Mouse (Mus musculus): ENCODE measurements at regions not wholly inside any gene's neighbourhood (a gene's known extent, or its start where the extent isn't known, plus 50 kb on each side); places are given as distances from the start of the nearest gene placed in this dataset.

DNA sequence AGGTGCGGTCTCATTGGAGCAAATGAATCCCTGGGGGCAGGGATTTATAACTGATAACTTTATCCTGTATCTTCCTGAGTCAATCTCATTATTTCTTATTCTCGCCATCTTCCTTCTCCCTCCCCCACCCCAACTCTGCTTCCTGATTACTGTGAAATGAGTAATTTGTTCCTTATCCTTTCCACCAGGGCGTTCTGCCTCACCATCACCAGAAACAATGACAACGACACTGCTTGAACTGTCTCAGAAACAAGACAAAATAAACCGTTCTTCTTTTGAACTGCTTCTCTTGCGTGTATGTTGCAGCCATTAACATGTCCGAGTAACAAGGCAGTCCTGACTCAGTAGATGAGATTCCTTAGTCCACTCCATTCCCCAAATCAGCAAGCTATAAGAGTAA is 246.0 kb upstream of the Trib2 start:
- DNase-seq (ENCODE audit: low spot score in 2 of 2), result no peak

DNA sequence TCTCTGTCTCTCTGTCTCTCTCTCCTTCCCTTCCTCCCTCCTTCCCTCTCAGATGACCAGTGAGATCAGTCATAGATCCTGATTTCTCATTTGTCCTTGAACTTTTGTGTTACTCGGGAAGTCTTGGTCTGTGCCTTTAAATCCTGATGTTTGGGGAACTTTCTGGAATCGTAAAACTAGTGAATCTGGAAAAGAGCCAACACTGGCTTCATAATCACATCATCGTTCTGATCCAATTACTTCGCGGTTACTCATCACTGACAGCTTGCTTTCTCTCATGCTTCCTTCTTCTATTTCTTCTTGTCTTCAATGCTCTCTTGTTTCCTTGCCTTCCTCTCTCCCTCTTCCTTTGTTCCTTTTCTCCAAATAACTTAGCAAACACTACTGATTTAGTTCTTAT is 243.7 kb upstream of the Trib2 start:
- DNase-seq (ENCODE audit: low spot score in 2 of 2), result no peak

DNA sequence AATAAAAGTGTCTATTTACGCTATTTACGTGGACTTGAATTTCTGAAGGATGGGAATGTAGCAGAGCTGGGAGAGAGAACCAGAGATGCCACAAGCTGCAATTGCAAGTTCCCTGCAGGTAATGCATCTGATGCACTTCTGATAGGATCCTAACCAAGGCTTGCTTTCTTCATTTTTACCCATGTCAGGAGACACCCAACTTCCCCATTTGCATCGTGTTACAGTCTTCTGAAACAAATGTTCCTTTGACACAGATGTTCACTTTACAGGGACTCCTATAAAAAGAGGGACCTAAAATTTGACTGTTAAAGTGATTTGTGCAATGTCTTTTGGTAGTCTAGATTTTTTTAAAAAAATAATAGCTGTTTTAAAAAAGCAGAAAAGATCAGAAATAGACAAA is 241.5 kb upstream of the Trib2 start:
- no peak for DNase-seq (ENCODE audit: low spot score in 2 of 2)

- no peak for DNase-seq (ENCODE audit: low spot score in 2 of 2)
Observed at GRCm38 (mm10) chr12:16056831-16057230, 240.1 kb upstream of the Trib2 start.

DNA sequence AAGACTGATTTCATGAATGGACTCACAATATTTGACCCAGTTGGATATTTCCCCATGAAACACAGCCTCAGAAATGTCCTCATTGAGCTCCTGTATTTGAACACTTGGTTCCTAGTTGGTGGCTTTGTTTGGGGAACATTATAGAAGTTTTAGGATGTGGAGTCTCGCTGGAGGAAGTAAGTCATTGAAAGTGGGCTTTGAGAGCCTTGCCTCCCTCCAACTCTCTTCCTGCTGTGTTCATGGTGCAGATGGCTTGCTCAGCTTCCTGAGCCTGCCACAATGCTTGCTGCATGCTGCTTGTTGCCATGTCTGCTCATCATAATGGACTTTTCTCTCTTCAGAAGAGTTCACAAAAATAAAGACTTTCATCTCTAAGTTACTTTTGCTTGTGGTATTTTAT is 239.5 kb upstream of the Trib2 start:
- no peak for DNase-seq (ENCODE audit: low spot score in 2 of 2)

GRCm38 (mm10) chr12:16054591-16054990 is 237.9 kb upstream of the Trib2 start:
- no peak for DNase-seq (ENCODE audit: low spot score in 2 of 2)

- no peak for DNase-seq (ENCODE audit: low spot score in 2 of 2)
Observed at GRCm38 (mm10) chr12:16053735-16054134, 237.0 kb upstream of the Trib2 start.

- DNase-seq (ENCODE audit: low spot score in 2 of 2), result no peak
Observed at GRCm38 (mm10) chr12:16052998-16053397, 236.3 kb upstream of the Trib2 start.

- DNase-seq (ENCODE audit: low spot score in 2 of 2), result no peak
Observed at GRCm38 (mm10) chr12:16052353-16052752, 235.6 kb upstream of the Trib2 start.

GRCm38 (mm10) chr12:16051439-16051838 is 234.7 kb upstream of the Trib2 start:
- DNase-seq (ENCODE audit: low spot score in 2 of 2), result no peak

GRCm38 (mm10) chr12:16049545-16049944 is 232.8 kb upstream of the Trib2 start:
- DNase-seq (ENCODE audit: low spot score in 2 of 2), result no peak

DNA sequence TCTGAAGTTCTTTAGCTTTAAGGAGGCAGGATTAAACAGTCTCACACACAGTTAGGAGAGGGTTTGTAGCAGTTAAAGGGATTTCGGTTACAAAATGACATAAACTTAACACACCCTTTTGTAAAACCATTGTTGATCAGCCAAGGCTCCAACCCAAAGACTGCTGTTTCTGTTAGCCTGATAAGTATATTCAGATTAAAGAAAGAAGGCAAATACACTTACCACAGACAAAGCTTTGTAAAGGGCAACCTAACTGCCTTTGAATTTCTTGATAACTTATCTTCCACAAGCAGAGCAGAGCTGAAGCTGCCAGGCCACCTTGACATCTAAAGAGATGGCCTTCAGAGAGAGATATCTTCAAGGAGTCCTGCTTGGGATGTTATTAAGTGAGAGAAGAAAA is 229.9 kb upstream of the Trib2 start:
- no peak for DNase-seq (ENCODE audit: low spot score in 2 of 2)

DNA sequence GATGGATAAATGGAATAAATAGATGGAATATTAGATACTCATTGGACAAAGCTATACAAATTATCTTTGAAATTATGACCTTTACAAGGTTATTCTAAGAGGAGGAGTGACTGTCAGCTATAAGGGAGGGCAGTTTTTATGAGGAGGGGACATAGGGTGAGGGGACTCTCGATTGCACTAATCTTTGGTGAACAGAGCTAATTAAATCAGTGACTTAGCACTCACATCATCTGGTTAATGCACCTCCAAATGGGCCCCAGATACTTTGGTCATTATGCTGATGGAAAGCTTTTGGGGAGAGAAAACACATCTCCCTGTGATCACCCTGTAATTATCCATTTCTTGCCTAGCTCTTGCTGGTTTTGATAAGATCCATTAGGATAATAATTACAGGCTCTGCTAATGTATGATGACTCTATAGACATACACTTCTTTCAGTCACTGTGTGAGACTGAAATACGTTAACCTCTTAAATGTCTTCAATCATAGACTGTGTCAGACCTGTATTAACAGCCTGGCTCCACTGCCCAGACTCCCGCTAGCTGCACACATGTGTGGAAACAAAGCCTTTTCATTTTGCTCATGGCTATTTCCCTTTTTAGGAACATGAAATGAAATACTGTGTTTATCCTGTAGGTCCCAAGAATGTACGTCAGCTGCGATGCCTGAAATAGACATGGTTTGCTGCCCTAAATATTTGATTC is 229.2 kb upstream of the Trib2 start:
- no peak for DNase-seq (ENCODE audit: low spot score in 2 of 2)

- no peak for DNase-seq (ENCODE audit: low spot score in 2 of 2)
Observed at GRCm38 (mm10) chr12:16043466-16044214, 226.9 kb upstream of the Trib2 start.

DNA sequence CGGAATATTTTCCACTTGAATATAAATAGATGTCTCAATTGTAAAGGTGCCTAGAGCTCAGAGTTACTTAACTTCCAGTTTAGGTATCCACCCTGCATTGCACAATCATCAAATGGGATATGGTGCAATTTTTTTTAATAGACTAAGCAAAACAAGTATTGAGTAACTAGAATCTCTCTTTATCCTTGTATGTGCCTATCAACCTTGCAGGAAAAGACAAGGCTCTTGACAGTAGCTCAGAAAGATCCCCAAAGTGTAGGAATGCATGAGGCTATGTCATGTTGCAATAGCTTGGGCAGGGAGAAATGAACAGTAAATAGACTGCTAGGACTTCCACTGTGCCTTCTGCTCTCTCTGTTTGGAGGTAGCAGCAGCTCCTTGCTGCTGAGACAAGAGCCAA is 225.6 kb upstream of the Trib2 start:
- DNase-seq (ENCODE audit: low spot score in 2 of 2), result no peak

GRCm38 (mm10) chr12:16041129-16041528 is 224.4 kb upstream of the Trib2 start:
- DNase-seq (ENCODE audit: low spot score in 2 of 2), result no peak

DNA sequence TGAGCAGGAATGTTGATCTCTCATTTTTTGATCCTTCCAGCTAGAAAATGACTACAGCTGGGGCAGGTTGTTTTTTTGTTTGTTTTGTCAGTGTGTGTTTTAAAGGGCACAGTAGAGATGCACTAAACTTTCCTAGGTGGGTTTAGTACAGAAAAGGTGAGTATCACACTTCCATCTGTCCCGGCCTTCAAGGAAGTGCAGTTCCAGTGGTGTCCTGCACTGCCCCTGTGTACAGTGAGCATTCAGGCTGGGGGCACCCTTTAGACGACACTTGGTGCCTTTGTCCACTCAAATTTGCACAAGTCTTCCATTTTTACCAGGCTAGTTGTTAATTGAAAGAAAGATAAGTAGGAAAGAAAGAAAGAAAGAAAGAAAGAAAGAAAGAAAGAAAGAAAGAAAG is 218.8 kb upstream of the Trib2 start:
- no peak for DNase-seq (ENCODE audit: low spot score in 2 of 2)

DNA sequence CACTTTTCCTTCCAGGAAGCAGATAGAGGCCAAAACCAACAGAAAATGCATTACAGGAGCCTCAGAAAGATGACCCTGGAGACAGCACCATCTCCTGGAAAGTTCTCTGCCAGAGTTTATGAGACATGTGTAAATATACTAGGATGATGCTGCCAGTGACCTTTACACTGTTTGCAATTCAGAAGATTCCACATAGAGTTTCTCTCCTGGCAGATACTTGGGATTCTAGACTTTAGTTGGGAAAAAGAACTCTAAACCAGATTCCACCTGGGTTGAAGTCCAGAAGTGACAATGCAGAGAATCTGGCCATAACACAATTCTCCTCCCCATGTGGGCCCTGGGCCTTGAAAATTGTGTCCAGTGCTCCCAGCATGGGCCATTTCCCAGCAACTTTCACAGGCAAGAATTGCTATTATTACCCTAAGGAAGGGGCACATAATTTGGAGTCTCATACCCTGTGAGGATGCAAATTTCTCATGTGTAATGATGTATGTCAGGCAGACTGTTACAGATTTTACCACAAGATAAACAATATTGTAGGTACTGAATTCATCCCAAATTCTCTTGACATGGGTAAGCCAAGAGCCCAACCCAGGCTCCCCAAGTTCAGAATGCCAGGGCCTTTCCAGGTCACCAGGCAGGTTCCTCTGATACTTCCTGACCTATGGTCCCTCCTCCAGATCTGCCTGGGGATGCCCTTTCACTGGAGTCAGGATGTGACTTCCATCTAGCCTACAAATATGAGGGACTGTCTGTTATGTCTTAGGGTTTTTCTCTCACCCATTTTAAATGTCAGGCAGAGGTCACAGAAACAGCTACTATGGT is 218.2 kb upstream of the Trib2 start:
- DNase-seq (ENCODE audit: low spot score in 2 of 2), result no peak

- DNase-seq (ENCODE audit: low spot score in 2 of 2), result no peak
Observed at GRCm38 (mm10) chr12:16026654-16027053, 209.9 kb upstream of the Trib2 start.

- no peak for DNase-seq (ENCODE audit: low spot score in 2 of 2)
Observed at GRCm38 (mm10) chr12:16023273-16023672, 206.6 kb upstream of the Trib2 start.

- DNase-seq (ENCODE audit: low spot score in 2 of 2), result no peak
Observed at GRCm38 (mm10) chr12:16021202-16021821, 204.6 kb upstream of the Trib2 start.

- no peak for DNase-seq (ENCODE audit: low spot score in 2 of 2)
Observed at GRCm38 (mm10) chr12:16018237-16018636, 201.5 kb upstream of the Trib2 start.

Measured in frontal cortex, postnatal 10 days (tissue).